Mouse (Mus musculus): ENCODE data around the gene Ramac.

DNA sequence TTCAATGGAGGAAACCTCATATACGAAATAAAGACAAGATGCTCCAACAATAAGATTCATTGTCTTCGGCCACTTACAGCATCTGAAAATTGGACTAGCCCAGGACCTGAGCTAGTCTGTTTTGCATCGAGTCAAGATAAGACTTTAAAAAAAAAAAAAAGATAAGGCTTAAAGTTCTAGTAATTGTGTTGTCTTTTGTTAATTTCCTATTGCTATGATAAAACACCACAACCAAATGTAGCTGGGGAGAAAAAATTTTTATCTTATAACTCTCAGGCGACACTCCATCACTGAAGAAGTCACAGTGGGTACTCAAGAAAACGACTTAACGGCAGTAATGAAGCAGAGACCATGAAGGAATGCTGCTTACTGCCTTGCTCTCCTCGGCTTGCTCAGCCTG is 22.7 kb upstream of the Ramac start:
- TF ChIP-seq CTCF (IDR thresholded peaks at IDR 0.05; ENCODE audit: borderline replicate concordance, insufficient read depth, low read length) (no peak), POLR2A (IDR thresholded peaks at IDR 0.05; ENCODE audit: low read depth, low read length) (no peak)

Data from embryonic fibroblast, embryonic 13.5 days (primary cell).